Mouse (Mus musculus) ES-Bruce4 (cell line): Measurements from ENCODE around the gene Eme1. TPM values are rescaled to one million over a fixed set of nuclear protein-coding genes. Genes with fewer than 3 reads are reported as not detected.
A peak's percentile ranks its signal among the peaks of the same experiment; 100 is the strongest.

ENCODE experiments used
- H3K27ac ChIP-seq: 2 replicates; pipeline ENCODE4 v1.5.1; 2012; ENCODE audit warnings: low read length, inconsistent platforms; ENCODE audit not compliant: insufficient read depth
- H3K27me3 ChIP-seq: 2 replicates; pipeline ENCODE4 v1.6.1; 2012; ENCODE audit warnings: mild to moderate bottlenecking, low read length, inconsistent platforms; ENCODE audit not compliant: control insufficient read depth, poor library complexity, insufficient read depth, severe bottlenecking
- H3K36me3 ChIP-seq: 2 replicates; pipeline ENCODE4 v1.6.1; 2012; ENCODE audit warnings: inconsistent platforms, mild to moderate bottlenecking, low read length, moderate library complexity; ENCODE audit not compliant: control insufficient read depth, poor library complexity, insufficient read depth, severe bottlenecking
- H3K4me1 ChIP-seq: one replicate; pipeline ENCODE4 v1.8.1; 2011; ENCODE audit warnings: low read length; ENCODE audit not compliant: control insufficient read depth, insufficient read depth
- H3K4me3 ChIP-seq: 2 replicates; pipeline ENCODE4 v1.5.1; 2011; ENCODE audit warnings: low read depth, mild to moderate bottlenecking, low read length
- H3K9ac ChIP-seq: 2 replicates; pipeline ENCODE4 v1.6.1; 2012; ENCODE audit warnings: low read depth, mild to moderate bottlenecking, inconsistent platforms; ENCODE audit not compliant: poor library complexity, severe bottlenecking
- H3K9me3 ChIP-seq: replicated peaks from 2 replicates; pipeline ENCODE4 v1.6.1; 2012; ENCODE audit warnings: mild to moderate bottlenecking, low read length, inconsistent platforms; ENCODE audit not compliant: control insufficient read depth, poor library complexity, insufficient read depth, severe bottlenecking
- CTCF ChIP-seq: IDR thresholded peaks from one replicate; pipeline ENCODE4 v1.8.1; 2011; ENCODE audit warnings: low read depth, low read length
- EP300 ChIP-seq: IDR thresholded peaks from 2 replicates; pipeline ENCODE4 v1.6.1; 2011; ENCODE audit warnings: low read depth, low read length; ENCODE audit not compliant: insufficient read depth
- POLR2A ChIP-seq: IDR thresholded peaks from one replicate; pipeline ENCODE4 v1.8.1; 2011; ENCODE audit warnings: low read length; ENCODE audit not compliant: insufficient read depth
- polyA plus RNA-seq: library from polyadenylated mRNA; stranded (reverse); fragments of >200 nt; gene quantifications from 2 replicates; pipeline ENCODE4 v1.2.4, GENCODE M21; 2011; ENCODE audit warnings: low read depth; ENCODE audit not compliant: missing spikeins, insufficient read depth, insufficient read length

Gene Eme1
- polyA plus RNA-seq, 1 experiment: 31.8 TPM

- H3K4me3 ChIP-seq: no peak overlapping the region
- H3K36me3 ChIP-seq: no peaks in the 10 kb centered on the region
- no peak for TF ChIP-seq EP300
- TF ChIP-seq CTCF: no peak
- no peak for TF ChIP-seq POLR2A
- H3K4me1 ChIP-seq: no peaks in the 10 kb centered on the region
- H3K9me3 ChIP-seq: no peaks in the 10 kb centered on the region
- no peak overlapping the region for H3K27ac ChIP-seq
- H3K9ac ChIP-seq: 0 out of 2 replicates have a peak overlapping the region, but pooled peaks have one; percentile 81
- H3K27me3 ChIP-seq: no peaks in the 10 kb centered on the region
These were observed 51.3 kb downstream of the Eme1 start for GRCm38 (mm10) chr11:94602356-94602955.

GRCm38 (mm10) chr11:94601321-94602281, 52.2 kb downstream of the Eme1 start, which contains the start of gene Acsf2:
TSS of gene Acsf2 (minus strand) at chr11:94601871.
- peak within 1 kb of the TSS; percentile 75 for H3K4me3 ChIP-seq
- H3K27ac ChIP-seq: no peak within 1 kb of the TSS
- no peaks in the 10 kb centered on the region for H3K27me3 ChIP-seq

GRCm38 (mm10) chr11:94600447-94600846, 53.3 kb downstream of the Eme1 start:
- Histone ChIP-seq H3K9me3 (no peaks in the 10 kb centered on the region), H3K27ac (no peak overlapping the region), H3K4me3 (no peak overlapping the region)

More at GRCm38 (mm10) chr11:94601321-94602281, 52.2 kb downstream of the Eme1 start, which contains the start of gene Acsf2:
- TF ChIP-seq CTCF: no peak
- TF ChIP-seq EP300: no peak
- TF ChIP-seq POLR2A: peak; percentile 16
- Histone ChIP-seq H3K36me3 (no peaks in the 10 kb centered on the region), H3K9me3 (no peaks in the 10 kb centered on the region), H3K9ac (peak within 1 kb of the TSS; percentile 81), H3K4me1 (no peaks in the 10 kb centered on the region)

GRCm38 (mm10) chr11:94598437-94599120, 55.2 kb downstream of the Eme1 start:
- no peak for TF ChIP-seq CTCF
- no peak for TF ChIP-seq POLR2A
- TF ChIP-seq EP300: no peak
- no peaks in the 10 kb centered on the region for H3K36me3 ChIP-seq
- no peaks in the 10 kb centered on the region for H3K9me3 ChIP-seq
- no peaks in the 10 kb centered on the region for H3K4me1 ChIP-seq
- no peak overlapping the region for H3K27ac ChIP-seq
- no peaks in the 10 kb centered on the region for H3K27me3 ChIP-seq
- H3K4me3 ChIP-seq: no peak overlapping the region
- no peak overlapping the region for H3K9ac ChIP-seq

More at GRCm38 (mm10) chr11:94600447-94600846, 53.3 kb downstream of the Eme1 start:
- no peaks in the 10 kb centered on the region for H3K36me3 ChIP-seq
- no peak overlapping the region for H3K9ac ChIP-seq
- no peaks in the 10 kb centered on the region for H3K27me3 ChIP-seq
- TF ChIP-seq POLR2A: no peak
- no peak for TF ChIP-seq CTCF
- TF ChIP-seq EP300: no peak
- H3K4me1 ChIP-seq: no peaks in the 10 kb centered on the region

GRCm38 (mm10) chr11:94597319-94597718, 56.4 kb downstream of the Eme1 start:
- Histone ChIP-seq H3K4me3 (no peak overlapping the region), H3K36me3 (no peaks in the 10 kb centered on the region), H3K9me3 (no peaks in the 10 kb centered on the region), H3K27me3 (no peaks in the 10 kb centered on the region), H3K9ac (no peak overlapping the region), H3K27ac (no peak overlapping the region), H3K4me1 (peaks cover under 1% of the 10 kb centered on the region)
- TF ChIP-seq CTCF: no peak
- no peak for TF ChIP-seq POLR2A
- TF ChIP-seq EP300: no peak
